Mouse (Mus musculus) natural killer cell, adult 2 months (primary cell): ENCODE measurements at regions not wholly inside any gene's neighbourhood (a gene's known extent, or its start where the extent isn't known, plus 50 kb on each side); places are given as distances from the start of the nearest gene placed in this dataset.

Experiments
- DNase-seq, 2 experiments: peaks; one replicate each; pipeline ENCODE4 v3.0.0; 2022; ENCODE audit warnings: low spot score in 2 of 2

- DNase-seq = no peak
Observed at GRCm38 (mm10) chr4:127756238-127756637, 214.5 kb downstream of the CK137956 start.

DNA sequence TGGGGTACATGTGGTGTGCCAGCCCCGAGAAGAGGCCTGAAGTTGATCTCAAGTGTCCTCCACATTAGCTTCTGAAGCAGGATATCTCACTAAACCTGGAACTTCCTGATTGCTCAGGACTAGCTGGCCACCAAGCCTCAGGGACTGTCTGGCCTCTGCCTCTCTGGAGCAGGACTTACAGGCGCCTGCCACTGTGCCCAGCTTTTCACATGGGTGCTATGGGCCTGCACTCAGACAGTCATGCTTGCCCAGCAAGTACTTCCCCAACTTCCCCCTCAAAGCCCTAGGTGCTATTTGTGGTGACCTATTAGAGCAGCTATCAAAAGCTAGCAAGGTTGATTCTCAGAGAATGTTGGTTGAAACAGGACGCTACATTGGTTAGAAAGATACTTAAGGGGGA, 220.0 kb downstream of the CK137956 start:
- no peak for DNase-seq

- DNase-seq = no peak
Observed at GRCm38 (mm10) chr4:127747876-127748275, 222.9 kb downstream of the CK137956 start.

DNA sequence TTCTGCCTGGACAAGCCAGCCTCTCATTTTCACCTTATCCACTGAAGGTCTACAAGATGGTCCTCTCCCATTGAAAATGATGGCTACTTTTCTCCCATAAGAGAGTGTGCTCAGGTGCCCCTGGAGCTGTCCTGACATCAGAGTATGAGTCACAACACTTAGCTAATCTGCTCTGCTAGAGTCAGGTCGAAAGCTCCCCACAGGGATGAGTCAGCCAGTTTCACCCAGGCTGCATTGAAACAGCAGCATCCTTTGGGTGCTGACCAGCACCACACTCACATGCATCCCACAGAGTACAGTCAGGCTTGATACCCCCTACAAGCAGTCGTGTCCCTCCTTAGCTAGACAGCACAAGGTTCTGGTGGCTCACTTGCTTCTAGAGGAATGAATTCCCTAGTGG, 234.0 kb downstream of the CK137956 start:
- DNase-seq = no peak

- no peak for DNase-seq
Observed at GRCm38 (mm10) chr4:127736151-127736550, 234.6 kb downstream of the CK137956 start.

GRCm38 (mm10) chr4:127734641-127735040, 236.1 kb downstream of the CK137956 start:
- no peak for DNase-seq

DNA sequence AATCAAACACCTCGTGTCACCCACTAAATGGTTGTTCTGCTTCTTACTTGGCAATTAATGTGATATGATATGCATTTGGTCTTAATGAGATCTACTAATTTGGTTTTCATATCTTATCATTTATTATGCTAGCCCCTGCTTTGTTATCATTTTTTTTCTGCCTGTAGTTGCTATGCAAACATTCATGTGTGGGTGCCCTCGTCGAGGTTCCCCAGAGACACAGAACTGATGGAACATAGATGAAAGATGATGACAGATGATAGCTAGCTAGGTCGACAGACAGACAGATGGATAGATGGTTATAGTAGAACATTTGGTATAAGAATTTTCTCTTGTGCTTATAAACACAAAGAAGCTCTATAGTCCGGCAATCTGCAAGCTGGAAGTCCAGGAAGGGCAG, 252.1 kb downstream of the CK137956 start:
- no peak for DNase-seq

DNA sequence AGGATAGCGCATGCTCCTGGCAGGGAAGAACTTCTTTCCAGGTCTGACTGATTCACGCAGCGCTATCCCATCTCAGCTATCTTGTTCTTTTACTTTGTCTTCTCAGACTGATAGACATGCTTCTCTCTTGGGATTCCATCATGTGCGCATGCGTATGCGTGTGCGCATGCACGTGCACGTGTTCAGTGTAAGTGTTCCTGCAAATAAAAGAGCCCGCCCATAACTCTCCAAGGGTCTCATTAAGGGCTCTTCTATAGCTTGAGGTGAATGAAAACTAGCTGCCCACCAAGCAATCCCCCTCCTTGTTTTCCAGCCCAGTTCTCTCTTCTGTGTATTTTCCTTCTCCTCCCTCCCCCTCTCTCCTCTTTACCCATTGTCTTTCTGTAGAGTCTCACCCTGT, 258.5 kb downstream of the CK137956 start:
- no peak for DNase-seq

- DNase-seq = no peak
Observed at GRCm38 (mm10) chr4:127710816-127711215, 259.9 kb downstream of the CK137956 start.

GRCm38 (mm10) chr4:127709746-127710145, 261.0 kb downstream of the CK137956 start:
- DNase-seq = no peak

GRCm38 (mm10) chr4:127708186-127708585, 262.6 kb downstream of the CK137956 start:
- DNase-seq = no peak

DNA sequence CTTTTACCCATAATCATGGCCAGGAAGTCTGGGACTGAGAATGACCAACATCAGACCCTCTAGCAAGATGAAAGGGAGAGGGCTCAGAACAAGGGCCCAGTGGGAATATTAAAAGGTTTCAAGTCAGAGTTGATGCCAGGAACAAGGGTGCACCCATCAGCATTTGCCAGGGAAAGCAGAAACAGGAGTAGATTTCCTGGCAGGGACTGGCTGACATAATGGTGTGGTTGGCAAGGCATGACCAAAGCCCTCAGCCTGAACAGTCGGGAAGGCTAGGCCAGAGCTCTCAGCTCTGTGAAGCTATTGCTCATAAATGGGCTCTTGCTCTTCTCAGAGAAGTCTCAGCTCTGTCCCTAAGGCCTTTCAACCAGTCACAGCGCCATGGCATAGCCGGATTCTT, 263.6 kb downstream of the CK137956 start:
- no peak for DNase-seq

DNA sequence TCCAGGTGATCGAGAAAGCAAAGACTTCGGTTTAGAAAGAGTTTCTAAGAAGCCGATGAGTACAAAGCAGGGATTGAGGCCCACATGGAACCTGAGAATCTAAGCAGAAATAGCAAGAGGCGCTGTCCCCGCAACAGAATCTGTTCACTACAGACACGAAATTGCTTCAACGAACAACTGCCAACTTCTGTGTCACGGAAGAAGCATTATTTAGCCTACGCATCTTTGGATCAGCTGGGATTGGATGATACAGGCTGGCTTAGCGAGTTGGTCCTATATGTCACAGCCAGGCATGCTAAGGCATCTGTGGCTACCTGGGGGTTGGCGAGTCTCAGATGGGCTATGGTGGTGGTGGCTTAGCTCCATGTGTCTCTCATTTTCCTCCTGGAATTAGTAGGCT, 269.1 kb downstream of the CK137956 start:
- no peak for DNase-seq

- DNase-seq = no peak
Observed at GRCm38 (mm10) chr4:127689986-127690385, 280.8 kb downstream of the CK137956 start.

- no peak for DNase-seq
Observed at GRCm38 (mm10) chr4:127685021-127685420, 285.7 kb downstream of the CK137956 start.

DNA sequence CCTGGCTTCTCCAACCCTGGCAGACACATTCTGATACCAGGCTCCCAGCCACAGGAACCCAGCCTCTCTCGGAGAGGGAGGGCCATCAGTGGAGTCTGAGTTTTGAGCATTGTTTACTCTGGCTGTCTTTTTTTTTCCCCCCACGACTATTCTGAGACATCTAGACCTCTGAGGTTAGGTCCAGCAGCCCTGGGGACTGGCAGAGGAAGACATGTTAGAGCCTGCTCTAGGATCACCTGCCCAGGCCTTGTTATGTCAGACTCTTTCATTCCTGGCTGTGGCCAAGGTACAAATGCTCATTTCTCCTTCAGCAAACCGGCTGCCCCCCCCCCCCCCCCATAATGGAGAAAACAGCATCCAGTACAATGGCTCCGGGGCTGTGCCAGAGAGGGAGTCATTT, 291.4 kb downstream of the CK137956 start:
- no peak for DNase-seq

DNA sequence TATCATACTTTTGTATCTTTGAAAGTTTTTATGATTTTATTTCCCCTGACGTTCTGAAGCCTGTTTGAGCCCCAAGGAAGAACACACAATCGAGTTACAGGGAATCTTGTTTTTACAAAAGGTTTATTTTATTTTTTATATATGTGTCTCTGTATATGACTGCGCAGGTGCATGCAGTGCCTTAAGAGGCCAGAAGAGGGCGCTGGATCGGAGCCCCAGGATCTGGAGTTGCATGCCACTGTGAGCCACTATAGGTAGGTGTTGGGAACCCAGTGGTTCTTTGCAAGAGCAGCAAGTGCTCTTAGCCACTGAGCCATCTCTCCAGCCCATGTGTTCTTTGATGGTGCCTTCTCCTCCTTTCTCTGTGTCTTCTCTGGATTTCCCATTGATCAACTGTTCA, 292.3 kb downstream of the CK137956 start:
- DNase-seq = no peak

- no peak for DNase-seq
Observed at GRCm38 (mm10) chr4:127675745-127676315, 294.9 kb downstream of the CK137956 start.

DNA sequence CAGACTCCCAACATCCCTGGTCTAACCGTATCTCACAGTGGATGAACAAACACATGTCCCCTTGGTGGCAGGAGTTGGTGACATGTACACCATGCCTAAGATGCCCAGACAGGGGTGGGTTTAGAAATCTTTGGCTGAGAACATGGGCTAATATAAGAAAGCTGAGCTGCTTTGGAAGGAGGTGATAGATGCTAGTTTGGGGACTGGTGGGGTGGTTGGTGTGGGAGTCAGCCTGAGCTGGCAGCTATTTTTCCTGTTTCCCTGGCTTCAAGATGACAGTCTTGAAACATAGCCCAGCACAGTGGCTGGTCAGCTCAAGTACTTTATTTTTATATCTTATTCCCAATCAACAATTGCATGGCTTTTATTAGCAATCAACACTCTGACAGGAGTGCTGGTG, 302.0 kb upstream of the Gjb5 start:
- DNase-seq = no peak

DNA sequence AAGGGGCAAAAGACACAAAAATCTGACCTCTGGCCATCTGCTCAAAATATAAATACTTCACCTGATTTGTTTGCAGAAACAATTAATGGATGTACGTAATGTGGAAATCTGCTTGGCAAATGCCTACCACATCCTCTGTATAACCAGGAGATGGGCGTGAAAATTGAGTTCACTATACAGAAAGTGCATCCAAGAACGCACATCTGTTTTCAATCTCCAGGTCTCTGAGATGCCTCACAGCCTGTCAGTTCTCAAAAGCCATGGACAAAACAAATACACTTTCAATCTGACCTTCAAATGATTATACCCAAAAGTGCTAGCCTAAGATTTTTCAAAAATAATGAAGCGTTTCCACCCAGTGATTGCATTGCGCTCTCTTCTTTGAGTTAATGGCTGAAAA, 293.6 kb upstream of the Gjb5 start:
- DNase-seq = no peak

DNA sequence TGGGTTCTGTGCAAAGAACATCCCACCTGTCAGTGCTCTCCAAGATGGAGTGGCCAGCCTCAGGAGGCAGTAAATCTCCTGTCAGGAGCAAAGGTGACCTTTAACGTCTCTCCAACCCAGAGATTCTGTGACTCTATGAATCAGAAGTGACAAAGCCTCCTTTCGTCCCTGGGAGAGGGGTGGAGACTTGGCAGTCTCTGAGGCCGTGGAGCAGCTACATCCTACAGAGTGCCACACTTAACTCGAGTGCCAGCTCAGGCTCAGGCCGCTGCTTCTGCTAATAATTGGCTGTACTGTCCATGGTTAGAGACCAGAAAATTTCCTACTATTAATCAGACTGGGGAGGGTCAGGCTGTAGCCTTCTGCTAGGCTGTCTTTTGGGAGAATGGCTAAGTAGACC, 290.0 kb upstream of the Gjb5 start:
- DNase-seq = no peak

DNA sequence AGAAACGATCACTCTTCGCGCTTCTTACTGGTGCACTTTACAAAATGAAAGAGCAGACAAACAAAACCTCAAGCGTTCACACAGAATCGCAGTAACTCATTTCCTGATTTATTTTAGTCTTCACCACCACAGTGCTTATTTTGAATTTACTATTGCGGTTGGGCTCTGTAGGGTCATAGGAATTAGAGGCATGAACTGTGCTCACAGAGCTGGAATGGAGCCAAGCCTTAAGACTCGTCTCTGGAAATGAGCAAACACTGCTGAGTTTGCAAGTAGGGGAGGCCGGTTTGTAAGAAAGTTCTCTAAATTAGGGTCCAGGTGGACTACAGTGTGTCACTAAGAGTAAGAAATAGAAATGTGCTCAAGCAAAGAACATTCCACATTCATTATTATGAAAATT, 289.2 kb upstream of the Gjb5 start:
- no peak for DNase-seq

- DNase-seq = no peak
Observed at GRCm38 (mm10) chr4:127640251-127641085, 282.5 kb upstream of the Gjb5 start.

GRCm38 (mm10) chr4:127639765-127640164, 281.8 kb upstream of the Gjb5 start:
- DNase-seq = no peak
